Mouse (Mus musculus) heart, postnatal 25 days (tissue): ENCODE data around the gene Pard3b. TPM values are rescaled to one million over a fixed set of nuclear protein-coding genes. Genes with fewer than 3 reads are reported as not detected.

ENCODE experiments used
- DNase-seq: peaks from one replicate; pipeline ENCODE4 v3.0.0; 2022; ENCODE audit warnings: low spot score
- intact Hi-C: fragments of 180-260 bp; cut with DNase I; formaldehyde crosslinking; loops from one replicate; pipeline ENCODE4 v1.15.1; 2025
- total RNA-seq, 2 experiments: library from RNA; stranded (reverse); gene quantifications; 2 replicates each; pipeline ENCODE4 v1.2.3; 2021

Pard3b gene
- total RNA-seq, 2 experiments from 2014 or later, result 11.5 to 12.4 TPM

- intact Hi-C loops, result no loop called here
- DNase-seq, result no peak
Observed at GRCm38 (mm10) chr1:62422896-62423650, 784.4 kb downstream of the Pard3b start.

- intact Hi-C loops, result no loop called here
Observed at GRCm38 (mm10) chr1:62425369-62425768, 786.7 kb downstream of the Pard3b start.

GRCm38 (mm10) chr1:62428736-62429135 lies 790.1 kb downstream of the Pard3b start:
- intact Hi-C loops, result no loop called here
- no peak for DNase-seq

More at GRCm38 (mm10) chr1:62425369-62425768, 786.7 kb downstream of the Pard3b start:
- DNase-seq, result no peak

- intact Hi-C loops, result no loop called here
- no peak for DNase-seq
Observed at GRCm38 (mm10) chr1:62429333-62430182, 790.9 kb downstream of the Pard3b start.

GRCm38 (mm10) chr1:62431054-62431453 lies 792.4 kb downstream of the Pard3b start:
- intact Hi-C loops, result no loop called here
- no peak for DNase-seq

GRCm38 (mm10) chr1:62433891-62434290 lies 795.3 kb downstream of the Pard3b start:
- intact Hi-C loops, result no loop called here

GRCm38 (mm10) chr1:62435844-62436243 lies 797.2 kb downstream of the Pard3b start:
- no peak for DNase-seq
- intact Hi-C loops, result no loop called here

More at GRCm38 (mm10) chr1:62433891-62434290, 795.3 kb downstream of the Pard3b start:
- no peak for DNase-seq

GRCm38 (mm10) chr1:62436304-62436703 lies 797.7 kb downstream of the Pard3b start:
- intact Hi-C loops, result no loop called here
- DNase-seq, result no peak

GRCm38 (mm10) chr1:62437493-62437892 lies 798.9 kb downstream of the Pard3b start:
- no peak for DNase-seq
- intact Hi-C loops, result no loop called here

- intact Hi-C loops, result no loop called here
- no peak for DNase-seq
Observed at GRCm38 (mm10) chr1:62444406-62444805, 805.8 kb downstream of the Pard3b start.

- intact Hi-C loops, result no loop called here
- no peak for DNase-seq
Observed at GRCm38 (mm10) chr1:62446818-62447217, 808.2 kb downstream of the Pard3b start.

GRCm38 (mm10) chr1:62449193-62449875 lies 810.7 kb downstream of the Pard3b start:
- intact Hi-C loops, result no loop called here
- DNase-seq, result no peak

GRCm38 (mm10) chr1:62465536-62465935 lies 826.9 kb downstream of the Pard3b start:
- DNase-seq, result no peak
- intact Hi-C loops, result no loop called here

GRCm38 (mm10) chr1:62466544-62466943 lies 827.9 kb downstream of the Pard3b start:
- no peak for DNase-seq
- intact Hi-C loops, result no loop called here

GRCm38 (mm10) chr1:62483059-62483458 lies 844.4 kb downstream of the Pard3b start:
- DNase-seq, result no peak
- intact Hi-C loops, result no loop called here

- intact Hi-C loops, result no loop called here
- DNase-seq, result no peak
Observed at GRCm38 (mm10) chr1:62488871-62489270, 850.2 kb downstream of the Pard3b start.

- no peak for DNase-seq
Observed at GRCm38 (mm10) chr1:62499146-62499545, 860.5 kb downstream of the Pard3b start.

GRCm38 (mm10) chr1:62510501-62510900 lies 871.9 kb downstream of the Pard3b start:
- intact Hi-C loops, result no loop called here
- DNase-seq, result no peak

More at GRCm38 (mm10) chr1:62499146-62499545, 860.5 kb downstream of the Pard3b start:
- intact Hi-C loops, result no loop called here

GRCm38 (mm10) chr1:62511681-62512080 lies 873.1 kb downstream of the Pard3b start:
- intact Hi-C loops, result no loop called here
- DNase-seq, result no peak

GRCm38 (mm10) chr1:62518621-62519213 lies 880.1 kb downstream of the Pard3b start:
- DNase-seq, result no peak
- intact Hi-C loops, result no loop called here
